16 mouse cellular contexts compared by ENCODE assay signal in the genomic region with DNA sequence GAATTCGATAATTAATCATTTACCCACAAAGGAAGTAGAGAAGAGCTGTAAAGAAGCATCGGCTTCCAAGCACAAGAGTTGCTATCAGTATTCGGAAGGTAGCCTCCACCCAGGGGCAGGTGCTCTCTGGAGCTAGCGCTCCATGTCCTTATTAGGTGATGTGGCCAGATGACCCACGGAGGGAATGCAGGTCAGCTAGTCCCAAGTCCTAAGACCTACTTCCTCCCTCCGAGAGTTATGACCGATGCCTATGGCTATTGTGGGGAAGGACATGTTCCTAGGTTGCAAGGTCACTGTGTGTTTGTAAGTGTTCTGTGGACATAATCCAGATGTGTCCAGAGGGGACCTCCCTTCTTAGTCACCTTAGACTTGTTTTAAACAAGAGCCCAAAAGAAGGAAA. TPM values are rescaled to one million over a fixed set of nuclear protein-coding genes. Genes with fewer than 3 reads are reported as not detected.
DNase-seq lines count a peak whose midpoint lies in the region; ATAC-seq and TF ChIP-seq lines count a peak whose summit lies in the region.
"Had no signal": no experiment of that assay in that cellular context is flagged by ENCODE, and none has a peak within 500 bp of the region (broad histone marks: within the 10 kb centered on the region; RNA-seq: fewer than 3 reads in every experiment).

No protein-coding gene starts in this region.

- intact Hi-C loops in heart, adult 2 months (cut with DNase I), result loop anchor here (5.0 kb wide), 1 partner anchor 364 kb away; a partner anchor contains a TSS

- peak in 1 of 2 experiments; percentile 17 for DNase-seq in heart, adult 2 months
- no peak for DNase-seq in heart, embryonic 10.5 days (ENCODE audit: low spot score)
- no peak for DNase-seq in liver, embryonic 11.5 days (ENCODE audit: low spot score)
- DNase-seq in urinary bladder, postnatal 10 days (ENCODE audit: low spot score), result no peak
- DNase-seq in thymus, postnatal 36 days, result no peak
- DNase-seq: cerebellum, postnatal 14 days; layer of hippocampus, adult 9-11 months; retina, postnatal 1 day had no signal

- H3K4me1 ChIP-seq in intestine, postnatal 0 days (replicated peaks; ENCODE audit: control insufficient read depth, insufficient read depth, low read length), result no peaks in the 10 kb centered on the region
- H3K4me1 ChIP-seq in intestine, embryonic 15.5 days (replicated peaks), result 0 out of 2 replicates have a peak, but pooled peaks cover 5% of the 10 kb centered on the region
- H3K4me1 ChIP-seq in heart, adult 2 months (ENCODE audit: control insufficient read depth, insufficient read depth, low read length), result peaks cover 6% of the 10 kb centered on the region
- peaks cover 16% of the 10 kb centered on the region for H3K4me1 ChIP-seq in heart, embryonic 10.5 days
- H3K4me1 ChIP-seq in liver, embryonic 11.5 days (replicated peaks; ENCODE audit: control insufficient read depth, insufficient read depth, low read length), result peaks cover 5% of the 10 kb centered on the region; the same call in 1 of the 2 replicates

- H3K36me3 ChIP-seq in intestine, postnatal 0 days (ENCODE audit: control insufficient read depth, insufficient read depth), result peaks cover 33% of the 10 kb centered on the region
- peaks cover 5% of the 10 kb centered on the region for H3K36me3 ChIP-seq in intestine, embryonic 15.5 days
- peaks cover 18% of the 10 kb centered on the region for H3K36me3 ChIP-seq in heart, adult 2 months (ENCODE audit: control insufficient read depth, insufficient read depth, low read length)
- peaks cover 35% of the 10 kb centered on the region for H3K36me3 ChIP-seq in heart, embryonic 10.5 days
- peaks cover 10% of the 10 kb centered on the region for H3K36me3 ChIP-seq in liver, embryonic 11.5 days (ENCODE audit: control insufficient read depth, insufficient read depth, low read length)

- no peaks in the 10 kb centered on the region for H3K9me3 ChIP-seq in intestine, postnatal 0 days (ENCODE audit: control insufficient read depth)
- H3K9me3 ChIP-seq in intestine, embryonic 15.5 days, result no peaks in the 10 kb centered on the region
- no peaks in the 10 kb centered on the region for H3K9me3 ChIP-seq in heart, embryonic 10.5 days
- H3K9me3 ChIP-seq in liver, embryonic 11.5 days (ENCODE audit: control insufficient read depth, low read length), result no peaks in the 10 kb centered on the region
- H3K9me3 ChIP-seq: embryonic facial prominence, embryonic 13.5 days; forebrain, embryonic 15.5 days; midbrain, embryonic 12.5 days; neural tube, embryonic 12.5 days had no signal

- H3K9ac ChIP-seq in intestine, postnatal 0 days (ENCODE audit: low read depth, low read length), result no peak overlapping the region
- H3K9ac ChIP-seq in intestine, embryonic 15.5 days, result no peak overlapping the region
- no peak overlapping the region for H3K9ac ChIP-seq in heart, adult 2 months (ENCODE audit: low read depth, low read length)
- H3K9ac ChIP-seq in liver, embryonic 11.5 days (ENCODE audit: low read depth, low read length), result no peak overlapping the region
- H3K9ac ChIP-seq: forebrain, embryonic 15.5 days; midbrain, embryonic 12.5 days; neural tube, embryonic 12.5 days had no signal

- peak; percentile 33 for ATAC-seq in intestine, postnatal 0 days
- no peak for ATAC-seq in intestine, embryonic 15.5 days
- no peak for ATAC-seq in liver, embryonic 11.5 days (replicated peaks; ENCODE audit: low FRiP score)
- ATAC-seq: forebrain, embryonic 15.5 days; inflammation-experienced regulatory T-cells, adult 6 months; lung, postnatal 0 days had no signal

- WGBS in intestine, postnatal 0 days, result 45% methylated on average over 7 of the region's 7 CpGs
- WGBS in intestine, embryonic 15.5 days, result 76% methylated on average over 7 of the region's 7 CpGs
- 56% methylated on average over 7 of the region's 7 CpGs for WGBS in heart, adult 2 months
- WGBS in heart, embryonic 10.5 days, result 71% methylated on average over 7 of the region's 7 CpGs
- WGBS in liver, embryonic 11.5 days, result 86% methylated on average over 7 of the region's 7 CpGs

- H3K79me2 ChIP-seq in heart, adult 2 months (replicated peaks; ENCODE audit: control insufficient read depth, insufficient read depth, low read length), result no peaks in the 10 kb centered on the region

- H3K4me2 ChIP-seq in intestine, postnatal 0 days (replicated peaks; ENCODE audit: low read depth), result peak overlapping the region; percentile 80; the same call in 1 of the 2 replicates
- no peak overlapping the region for H3K4me2 ChIP-seq in intestine, embryonic 15.5 days (replicated peaks)
- peak overlapping the region; percentile 78 for H3K4me2 ChIP-seq in liver, embryonic 11.5 days

- no peak for TF ChIP-seq POLR2A in heart, adult 2 months (IDR thresholded peaks at IDR 0.05; ENCODE audit: insufficient read depth, low read depth, low read length)

- TF ChIP-seq CTCF in intestine, postnatal 0 days (IDR thresholded peaks at IDR 0.05; ENCODE audit: low read depth), result no peak
- TF ChIP-seq CTCF in heart, adult 2 months (IDR thresholded peaks at IDR 0.05), result no peak

- no peak overlapping the region for H3K4me3 ChIP-seq in intestine, postnatal 0 days (ENCODE audit: low read depth, low read length)
- no peak overlapping the region for H3K4me3 ChIP-seq in intestine, embryonic 15.5 days (replicated peaks)
- no peak overlapping the region; the same call in 1 of the 2 replicates for H3K4me3 ChIP-seq in heart, adult 2 months
- H3K4me3 ChIP-seq in heart, embryonic 10.5 days, result 0 out of 2 replicates have a peak overlapping the region, but pooled peaks have one; percentile 5
- H3K4me3 ChIP-seq in liver, embryonic 11.5 days (ENCODE audit: low read depth, low read length), result peak overlapping the region; percentile 7; the same call in 1 of the 2 replicates
- H3K4me3 ChIP-seq: midbrain, embryonic 12.5 days; neural tube, embryonic 12.5 days had no signal

- TF ChIP-seq EP300 in heart, adult 2 months (IDR thresholded peaks at IDR 0.05; ENCODE audit: insufficient read depth, low read depth, low read length), result 0 out of 2 replicates have a peak, but pooled peaks have one; percentile 8

- no peak overlapping the region for H3K27ac ChIP-seq in intestine, postnatal 0 days (ENCODE audit: low read depth, low read length)
- H3K27ac ChIP-seq in intestine, embryonic 15.5 days, result no peak overlapping the region
- H3K27ac ChIP-seq in heart, adult 2 months, result peak overlapping the region; percentile 5
- H3K27ac ChIP-seq in heart, embryonic 10.5 days, result peak overlapping the region; percentile 99; the same call in 1 of the 2 replicates
- no peak overlapping the region for H3K27ac ChIP-seq in liver, embryonic 11.5 days (ENCODE audit: low read depth, low read length)
- H3K27ac ChIP-seq: embryonic facial prominence, embryonic 13.5 days; forebrain, embryonic 15.5 days; midbrain, embryonic 12.5 days; neural tube, embryonic 12.5 days had no signal

- no peaks in the 10 kb centered on the region for H3K27me3 ChIP-seq in intestine, postnatal 0 days (replicated peaks; ENCODE audit: control insufficient read depth, insufficient read depth, low read length)
- no peaks in the 10 kb centered on the region for H3K27me3 ChIP-seq in intestine, embryonic 15.5 days (replicated peaks)
- H3K27me3 ChIP-seq in heart, adult 2 months (ENCODE audit: control insufficient read depth, insufficient read depth, low read length), result no peaks in the 10 kb centered on the region
- H3K27me3 ChIP-seq in heart, embryonic 10.5 days (ENCODE audit: insufficient read depth, poor library complexity, severe bottlenecking), result no peaks in the 10 kb centered on the region
- no peaks in the 10 kb centered on the region for H3K27me3 ChIP-seq in liver, embryonic 11.5 days (replicated peaks; ENCODE audit: control insufficient read depth, insufficient read depth, low read length)
- H3K27me3 ChIP-seq: embryonic facial prominence, embryonic 13.5 days; forebrain, embryonic 15.5 days; midbrain, embryonic 12.5 days; neural tube, embryonic 12.5 days had no signal

RNA-seq across cellular contexts. Expression of a gene that starts 12.2 kb away (rescaled TPM):
- polyA plus RNA-seq in intestine, postnatal 0 days (2015; fragmentation: Nextera tagmentation; extraction: Ambion mirVana), result 322 and 324 TPM in 2 replicates
- polyA plus RNA-seq in intestine, embryonic 15.5 days (2015; fragmentation: Nextera tagmentation; extraction: Ambion mirVana), result 280 and 297 TPM in 2 replicates
- total RNA-seq in heart, adult 2 months (2021), result 10 to 100 TPM; 84.5 to 97.1 TPM
- 80.8 and 113 TPM in 2 replicates for polyA plus RNA-seq in heart, adult 2 months (2012; rRNA removed)
- polyA plus RNA-seq in heart, embryonic 10.5 days (2016; fragmentation: Nextera tagmentation; extraction: Ambion mirVana), result 284 and 296 TPM in 2 replicates
- 242 and 243 TPM in 2 replicates for polyA plus RNA-seq in liver, embryonic 11.5 days (2014; fragmentation: Nextera tagmentation; extraction: Ambion mirVana)

Comparison
In these comparisons a context has a peak if more than half of its experiments do, and no peak if none do; other contexts are left out.
1. H3K4me3 ChIP-seq: peak in heart, embryonic 10.5 days (single experiment) and liver, embryonic 11.5 days (single experiment); none in intestine, postnatal 0 days (single experiment), intestine, embryonic 15.5 days (single experiment) and heart, adult 2 months (single experiment).
2. H3K27ac ChIP-seq: peak in heart, adult 2 months (single experiment) and heart, embryonic 10.5 days (single experiment); none in intestine, postnatal 0 days (single experiment), intestine, embryonic 15.5 days (single experiment) and liver, embryonic 11.5 days (single experiment).